Mouse (Mus musculus): Measurements from ENCODE around the gene Zfp429. TPM values are rescaled to one million over a fixed set of nuclear protein-coding genes. Genes with fewer than 3 reads are reported as not detected.
"Not testable (repeated sequence)": the region's sequence is repeated elsewhere in the genome, so short reads cannot be mapped to it uniquely, and the experiment has no call there.

The Zfp429 gene
- 1 to 10 TPM in 2 of 4 experiments, under 1 TPM in 2; 0.88 to 1.3 (median 1.1) TPM for total RNA-seq (2022)

DNA sequence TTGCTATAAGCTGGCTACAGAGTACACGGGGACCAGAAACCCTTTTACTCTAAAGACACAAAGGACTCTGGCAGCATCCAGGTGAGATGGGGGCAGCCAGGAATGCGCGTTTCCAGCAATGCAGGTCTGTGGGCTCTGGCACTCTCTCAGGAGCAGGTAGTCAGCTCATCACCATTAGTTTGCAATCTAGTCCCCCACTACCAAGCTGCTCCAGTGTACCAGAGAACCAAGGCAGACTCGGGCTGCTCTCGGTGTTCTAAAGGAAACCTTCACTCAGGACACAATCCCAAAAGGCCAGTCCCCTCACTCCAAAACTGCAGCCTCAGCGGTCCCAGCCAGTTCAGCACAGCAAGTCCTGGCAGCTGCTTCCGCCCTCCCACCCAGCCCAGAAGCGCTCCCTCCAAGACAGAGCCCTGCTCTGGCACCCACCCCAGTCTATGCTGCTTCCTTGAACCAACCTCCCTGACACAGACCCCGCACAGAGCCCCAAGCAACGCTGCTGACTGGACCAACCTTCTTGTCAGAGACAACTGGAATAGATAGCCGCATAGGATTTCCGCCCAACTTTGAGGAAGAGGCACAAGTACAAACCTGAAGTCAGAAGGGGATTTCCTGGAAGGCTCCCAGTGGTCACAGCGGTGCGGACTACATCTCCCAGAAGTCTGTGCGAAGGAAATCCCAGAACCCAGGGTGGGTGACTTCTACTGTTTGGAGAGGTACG, at the start of gene Zfp429:
Gene Zfp429 (minus strand): TSS at position 637 of the 721 bp plus-strand sequence.
- DNase-seq (ENCODE audit: low spot score in 2 of 2) = peak; percentile 24 to 35

- not testable (repeated sequence) for DNase-seq (ENCODE audit: low spot score in 2 of 2)
Measured at GRCm38 (mm10) chr13:67437095-67437494, 37.5 kb upstream of the Zfp429 start.

- DNase-seq (ENCODE audit: low spot score in 2 of 2) = no peak
Measured at GRCm38 (mm10) chr13:67428116-67428515, 28.5 kb upstream of the Zfp429 start.

- not testable (repeated sequence) for DNase-seq (ENCODE audit: low spot score in 2 of 2)
Measured at GRCm38 (mm10) chr13:67425699-67426098, 26.1 kb upstream of the Zfp429 start.

DNA sequence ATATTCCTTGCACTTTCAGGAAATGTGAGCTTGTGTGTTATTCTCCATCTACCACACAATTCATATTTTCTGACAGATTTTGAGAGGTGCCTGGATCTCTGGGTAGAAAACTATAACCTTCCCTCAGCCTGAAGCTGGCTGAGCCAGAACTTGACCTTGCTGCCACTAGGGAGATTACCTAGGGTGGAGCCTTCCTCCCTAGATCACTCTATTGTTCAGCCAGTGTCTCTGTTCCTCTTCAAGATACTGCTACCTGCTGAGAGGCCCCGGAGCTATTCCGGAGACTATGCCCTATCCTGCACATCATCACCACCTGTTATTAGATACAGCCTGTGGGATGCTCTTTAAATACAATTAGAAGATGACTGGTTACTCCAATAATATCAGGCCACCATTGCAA, 22.9 kb upstream of the Zfp429 start:
- not testable (repeated sequence) for DNase-seq (ENCODE audit: low spot score in 2 of 2)

DNA sequence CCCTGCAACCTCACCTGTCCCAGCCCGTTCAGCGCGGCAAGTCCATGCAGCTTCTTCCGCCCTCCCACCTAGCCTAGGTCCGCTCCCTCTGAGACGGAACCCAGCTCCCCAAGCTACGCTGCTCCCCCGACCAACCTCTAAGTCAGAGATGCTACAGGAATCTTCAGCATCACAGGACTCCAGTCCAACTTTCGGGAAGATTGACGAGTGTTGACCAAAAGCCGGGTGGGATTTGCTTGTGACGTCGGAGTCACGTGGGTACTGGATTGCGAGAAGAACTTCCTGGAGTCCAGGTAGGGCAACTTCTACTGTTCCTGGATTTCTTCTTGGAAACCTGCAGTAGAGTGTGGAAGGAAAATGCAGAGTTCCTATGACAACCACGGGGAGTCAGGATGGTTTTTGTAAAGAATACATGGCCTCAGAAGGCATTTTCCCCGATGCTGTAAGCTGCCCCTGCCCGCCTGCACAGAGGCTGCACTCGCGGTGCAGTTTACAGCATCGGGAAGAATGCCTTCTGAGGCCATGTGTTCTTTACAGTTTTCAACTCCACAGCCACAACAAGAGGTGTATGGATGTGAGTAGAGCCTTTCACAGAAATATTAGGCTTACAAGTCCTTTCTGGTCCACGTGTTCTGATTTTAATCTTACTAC, 21.7 kb upstream of the Zfp429 start, which contains the start of gene Zfp459:
Gene Zfp459 (minus strand): TSS at position 212 of the 651 bp plus-strand sequence.
- DNase-seq (ENCODE audit: low spot score in 2 of 2) = no peak

- DNase-seq (ENCODE audit: low spot score in 2 of 2) = no peak
Measured at GRCm38 (mm10) chr13:67420558-67421206, 21.1 kb upstream of the Zfp429 start.

DNA sequence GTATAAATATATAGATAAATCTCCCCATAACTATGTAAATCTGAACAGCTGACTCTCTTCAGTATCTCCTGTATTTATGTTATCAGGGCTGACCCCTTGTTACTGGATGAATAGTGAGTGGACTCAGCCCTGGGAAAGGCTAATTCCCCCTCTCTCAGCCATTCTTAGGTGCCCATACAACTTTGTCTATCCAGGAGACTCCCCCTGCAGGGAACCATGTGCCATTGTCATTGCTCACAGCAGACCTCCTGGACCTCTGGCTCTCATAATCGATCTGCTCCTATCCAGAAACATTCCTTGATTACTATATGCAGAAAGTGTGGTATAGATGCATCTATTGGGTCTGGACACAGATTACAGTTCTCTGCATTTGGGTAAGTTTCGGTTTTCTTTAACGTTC, 17.2 kb upstream of the Zfp429 start:
- no peak for DNase-seq (ENCODE audit: low spot score in 2 of 2)

DNA sequence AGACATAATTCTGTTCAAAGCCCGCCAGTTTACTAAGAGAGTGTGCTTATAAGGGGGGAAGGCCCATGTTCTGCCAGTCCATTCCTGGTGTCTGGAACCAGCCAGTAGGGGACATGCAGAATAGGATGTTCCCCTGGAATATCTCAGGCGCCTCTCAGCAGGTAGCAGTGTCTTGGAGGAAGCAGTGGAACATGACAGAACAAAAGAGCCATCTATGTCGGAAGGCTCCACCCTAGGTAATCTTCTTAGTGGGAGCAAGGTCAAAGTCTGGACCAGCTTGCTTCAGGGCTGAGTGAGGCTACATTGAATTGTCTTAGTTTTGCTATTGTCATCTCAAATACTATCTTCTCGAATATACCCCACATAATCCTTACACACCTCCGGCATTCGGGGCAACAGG, 16.1 kb upstream of the Zfp429 start:
- DNase-seq (ENCODE audit: low spot score in 2 of 2) = no peak

DNA sequence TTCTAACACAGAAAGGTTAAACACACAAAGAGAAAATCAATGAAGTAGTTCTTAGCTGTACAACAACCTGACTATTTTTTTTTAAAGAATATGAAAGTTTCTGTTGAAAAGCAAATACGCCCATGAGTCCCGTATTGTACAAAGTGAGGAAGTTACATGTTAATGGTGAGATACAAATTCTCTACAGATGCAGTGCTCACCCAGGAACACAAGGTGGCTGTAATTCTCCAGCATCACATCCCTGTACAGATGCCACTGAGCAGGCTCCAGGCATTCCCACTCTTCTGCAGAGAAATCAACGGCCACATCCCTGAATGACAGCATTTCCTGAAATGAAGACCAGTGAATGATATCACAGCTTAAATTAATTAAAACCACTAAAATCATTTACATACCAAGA, 14.0 kb upstream of the Zfp429 start:
- not testable (repeated sequence) for DNase-seq (ENCODE audit: low spot score in 2 of 2)

DNA sequence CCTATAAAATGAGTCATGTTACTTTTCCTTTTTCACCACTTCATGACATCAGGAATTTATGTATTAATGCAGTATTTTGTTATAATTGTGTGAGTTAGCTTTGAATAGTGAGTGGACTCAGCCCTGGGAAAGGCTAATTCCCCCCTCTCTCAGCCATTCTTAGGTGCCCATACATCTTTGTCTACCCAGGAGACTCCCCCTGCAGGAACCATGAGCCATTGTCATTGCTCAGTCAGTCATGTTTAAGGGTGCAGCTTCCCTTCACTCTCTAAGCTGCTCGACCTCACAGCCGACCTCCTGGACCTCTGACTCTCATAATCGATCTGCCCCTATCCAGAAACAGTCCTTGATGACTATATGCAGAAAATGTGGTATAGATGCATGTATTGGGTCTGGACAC, 23.4 kb downstream of the Zfp429 start:
- not testable (repeated sequence) for DNase-seq (ENCODE audit: low spot score in 2 of 2)

- peak; percentile 22 to 23 for DNase-seq (ENCODE audit: low spot score in 2 of 2)
Measured at GRCm38 (mm10) chr13:67375050-67375911, 24.3 kb downstream of the Zfp429 start, which contains the start of the genes Gm28041 and Zfp456. Gene Gm28041, minus strand, starts transcription at chr13:67375733. Gene Zfp456, minus strand, starts transcription at chr13:67375810.

- DNase-seq (ENCODE audit: low spot score in 2 of 2) = peak; percentile 74 to 80
Measured at GRCm38 (mm10) chr13:67360131-67360744, 39.4 kb downstream of the Zfp429 start, which contains the start of the genes Gm28044 and Zfp953. Gene Gm28044, minus strand, starts transcription at chr13:67360536. Gene Zfp953, minus strand, starts transcription at chr13:67360605.

DNA sequence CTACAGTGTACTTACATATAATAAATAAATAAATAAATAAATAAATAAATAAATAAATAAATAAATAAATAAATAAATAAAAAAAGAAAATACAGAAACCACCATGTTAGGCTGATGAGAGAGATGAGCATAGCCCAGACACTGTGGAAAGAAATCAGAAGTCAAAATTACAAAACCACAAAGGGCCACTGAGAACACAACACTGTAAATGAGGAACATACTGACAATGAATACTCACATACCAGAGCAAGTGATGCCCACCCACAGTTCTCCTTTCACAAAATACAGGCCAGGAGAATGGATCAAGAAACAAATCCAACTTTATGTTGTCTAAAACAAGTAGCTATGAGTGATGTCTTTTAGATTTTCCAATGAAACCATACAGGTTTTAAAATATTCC, 47.8 kb downstream of the Zfp429 start:
- DNase-seq (ENCODE audit: low spot score in 2 of 2) = no peak

DNA sequence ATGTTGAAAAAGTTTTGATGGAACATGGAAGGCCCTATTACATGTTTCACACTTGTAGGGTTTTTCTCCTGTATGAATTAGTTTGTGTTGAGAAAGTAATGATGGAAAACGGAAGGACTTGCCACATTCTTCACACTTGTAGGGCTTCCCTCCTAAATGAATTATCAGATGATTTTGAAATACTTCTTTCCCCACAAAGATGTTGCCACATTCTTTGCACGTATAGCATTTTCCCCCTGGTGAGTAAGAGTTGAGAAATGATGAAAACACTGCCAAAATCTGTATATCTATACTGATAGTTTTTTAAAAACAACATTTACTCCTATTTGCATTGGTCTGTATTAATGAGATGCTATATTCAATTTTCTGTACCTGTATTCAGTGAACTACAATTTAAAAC, 56.2 kb downstream of the Zfp429 start:
- DNase-seq (ENCODE audit: low spot score in 2 of 2) = no peak

Other genes starting within 250 kb of the Zfp429 start
- 1 to 10 TPM; 1.8 to 2.9 (median 2.1) TPM for gene Rsl1, start 226.6 kb downstream of the Zfp429 start, total RNA-seq (2022)
- gene Zfp455, start 205.3 kb downstream of the Zfp429 start, total RNA-seq (2022) = 1 to 10 TPM in 1 of 4 experiments, under 1 TPM in 3; 0.41 to 1.0 (median 0.70) TPM
- gene Zfp458, start 121.4 kb downstream of the Zfp429 start, total RNA-seq (2022) = 1 to 10 TPM in 3 of 4 experiments, under 1 TPM in 1; 0.83 to 1.7 (median 1.2) TPM
- 1 to 10 TPM; 3.9 to 6.5 (median 4.9) TPM for gene Zfp457, start 93.3 kb downstream of the Zfp429 start, total RNA-seq (2022)
- gene Zfp595, start 67.2 kb downstream of the Zfp429 start, total RNA-seq (2022) = 1 to 10 TPM; 1.3 to 2.0 (median 1.5) TPM
- gene Gm28044, start 39.3 kb downstream of the Zfp429 start, total RNA-seq (2022) = 1 to 10 TPM in 1 of 4 experiments, under 1 TPM in 2, not detected in 1; 0.78 to 1.0 (median 0.90) TPM
- gene Zfp953, start 39.2 kb downstream of the Zfp429 start, total RNA-seq (2022) = 1 to 10 TPM; 1.0 to 1.3 (median 1.1) TPM
- 1 to 10 TPM in 1 of 4 experiments, under 1 TPM in 1, not detected in 2; 0.63 to 1.1 TPM for gene Gm28041, start 24.1 kb downstream of the Zfp429 start, total RNA-seq (2022)
- under 1 TPM; 0.08 to 0.54 (median 0.15) TPM for gene Zfp456, start 24.0 kb downstream of the Zfp429 start, total RNA-seq (2022)
- 1 to 10 TPM in 1 of 4 experiments, under 1 TPM in 3; 0.22 to 1.7 (median 0.53) TPM for gene Zfp459, start 21.6 kb upstream of the Zfp429 start, total RNA-seq (2022)
- 1 to 10 TPM; 7.1 to 8.5 (median 8.2) TPM for gene Zfp874a, start 51.8 kb upstream of the Zfp429 start, total RNA-seq (2022)
- gene Zfp874b, start 84.4 kb upstream of the Zfp429 start, total RNA-seq (2022) = 10 to 100 TPM; 11.1 to 16.0 (median 13.9) TPM
- 1 to 10 TPM; 2.9 to 3.5 (median 3.1) TPM for gene Zfp58, start 100.7 kb upstream of the Zfp429 start, total RNA-seq (2022)
- gene Gm26965, start 126.3 kb upstream of the Zfp429 start, total RNA-seq (2022) = under 1 TPM in 3 of 4 experiments, not detected in 1; 0.39 to 0.94 (median 0.58) TPM
- gene Zfp87, start 126.4 kb upstream of the Zfp429 start, total RNA-seq (2022) = 1 to 10 TPM; 3.2 to 4.6 (median 4.3) TPM
- gene Zfp748, start 154.0 kb upstream of the Zfp429 start, total RNA-seq (2022) = 1 to 10 TPM; 2.1 to 2.7 (median 2.3) TPM
- 1 to 10 TPM; 2.4 to 3.6 (median 3.3) TPM for gene Zfp729b, start 209.9 kb upstream of the Zfp429 start, total RNA-seq (2022)
- gene Gm49345, start 237.9 kb upstream of the Zfp429 start, total RNA-seq (2022) = 1 to 10 TPM in 1 of 4 experiments, under 1 TPM in 3; 0.64 to 1.5 (median 0.87) TPM
- 1 to 10 TPM; 2.1 to 3.6 (median 2.7) TPM for gene Zfp729a, start 238.0 kb upstream of the Zfp429 start, total RNA-seq (2022)

All from gastrocnemius, adult 8-10 months (tissue).